Mouse (Mus musculus) ovary, adult 10 weeks (tissue): ENCODE measurements around the gene Armh3. TPM values are rescaled to one million over a fixed set of nuclear protein-coding genes. Genes with fewer than 3 reads are reported as not detected.

Experiments used
- polyA plus RNA-seq: library from polyadenylated mRNA; stranded (reverse); fragments of 350-450 nt; fragmentation: Illumina TruSeq; extraction: RNeasy Lipid Tissue Mini Kit (QIAGEN cat#74804); gene quantifications from one replicate; pipeline ENCODE4 v1.2.3, GENCODE M21; 2014

The Armh3 gene
- polyA plus RNA-seq = 34.5 TPM

DNA sequence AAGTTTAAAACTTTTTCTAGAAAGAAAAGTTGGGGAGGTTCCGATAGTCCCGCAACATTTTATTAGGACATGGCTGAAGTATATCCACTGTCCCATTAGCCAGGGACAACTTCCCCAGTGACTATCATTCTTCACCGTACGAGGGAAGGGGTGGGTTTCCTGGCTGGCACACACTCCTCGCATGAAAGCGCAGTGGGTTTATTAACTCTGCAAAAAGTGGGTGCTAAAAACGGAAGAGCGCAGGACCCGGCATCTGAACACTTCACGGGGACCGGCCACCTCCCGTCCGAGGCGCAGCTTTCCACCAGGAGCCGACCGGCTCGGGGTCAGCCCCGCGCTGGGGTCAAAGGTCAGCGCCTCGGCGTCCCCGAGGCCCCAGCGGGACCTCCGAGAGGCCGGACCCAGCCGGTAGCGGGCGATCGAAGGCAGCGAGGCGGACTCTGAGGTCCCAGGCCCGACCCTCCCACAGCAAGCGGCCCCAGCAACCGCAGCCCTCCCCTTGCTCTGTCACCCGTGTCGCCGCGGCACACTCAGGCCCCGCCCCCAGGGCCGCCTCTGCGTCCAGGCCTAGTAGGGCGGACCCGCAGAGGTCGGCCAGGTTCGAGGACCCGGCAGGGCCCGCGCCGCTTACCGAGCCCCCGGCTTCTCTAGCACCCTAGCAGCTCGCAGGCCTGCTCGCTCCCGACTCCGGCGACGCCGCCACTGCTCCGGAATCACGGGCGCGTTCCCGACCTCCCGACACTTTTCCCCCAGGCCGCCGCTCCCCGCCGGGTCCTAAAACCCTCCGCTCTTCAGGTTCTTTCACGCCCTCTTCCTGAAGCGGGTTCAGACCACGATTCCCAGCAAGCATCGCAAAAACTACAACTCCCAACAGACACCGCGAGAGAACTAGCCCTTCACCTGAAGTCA is at the start of gene Armh3:
Armh3 (minus strand) TSS at position 704 of the 909 bp plus-strand sequence.

DNA sequence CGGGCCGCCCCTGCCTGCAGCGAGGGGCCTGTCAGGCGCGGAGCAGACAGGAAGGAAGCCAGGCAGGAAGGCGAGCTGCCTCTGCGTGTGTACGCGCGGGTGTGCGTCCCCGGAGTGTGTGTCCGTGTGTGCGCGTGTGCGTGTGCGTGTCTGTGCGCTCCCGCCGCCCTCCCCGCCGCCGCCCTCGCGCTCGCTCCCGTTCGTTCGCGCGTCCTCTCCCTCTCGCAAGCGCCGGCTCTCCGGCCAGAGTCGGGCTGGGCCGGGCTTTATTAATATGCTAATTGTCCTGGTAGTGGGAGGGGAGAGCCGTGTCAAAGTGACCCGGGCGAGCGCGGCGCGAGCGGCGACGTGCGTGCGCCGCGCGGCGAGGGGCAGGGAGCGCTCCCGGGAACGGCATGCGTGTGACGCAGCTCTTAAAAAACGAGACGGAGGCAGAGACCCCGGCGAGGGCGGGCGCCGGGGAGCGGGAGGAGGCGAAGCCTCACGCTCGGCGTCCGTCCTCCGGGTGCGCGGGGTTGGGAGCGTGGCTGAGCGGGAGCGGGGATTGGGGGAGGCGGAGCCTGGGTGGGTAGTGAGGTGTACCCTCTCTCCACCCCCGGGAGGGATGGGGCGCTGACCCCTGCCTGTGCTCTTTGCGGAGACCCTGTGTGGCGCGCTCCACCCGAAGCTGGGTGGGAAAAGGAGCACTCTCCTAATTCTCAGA is 46.9 kb upstream of the Armh3 start, which contains the start of gene Ldb1:
Ldb1 (minus strand) TSS at position 222 of the 703 bp plus-strand sequence.

DNA sequence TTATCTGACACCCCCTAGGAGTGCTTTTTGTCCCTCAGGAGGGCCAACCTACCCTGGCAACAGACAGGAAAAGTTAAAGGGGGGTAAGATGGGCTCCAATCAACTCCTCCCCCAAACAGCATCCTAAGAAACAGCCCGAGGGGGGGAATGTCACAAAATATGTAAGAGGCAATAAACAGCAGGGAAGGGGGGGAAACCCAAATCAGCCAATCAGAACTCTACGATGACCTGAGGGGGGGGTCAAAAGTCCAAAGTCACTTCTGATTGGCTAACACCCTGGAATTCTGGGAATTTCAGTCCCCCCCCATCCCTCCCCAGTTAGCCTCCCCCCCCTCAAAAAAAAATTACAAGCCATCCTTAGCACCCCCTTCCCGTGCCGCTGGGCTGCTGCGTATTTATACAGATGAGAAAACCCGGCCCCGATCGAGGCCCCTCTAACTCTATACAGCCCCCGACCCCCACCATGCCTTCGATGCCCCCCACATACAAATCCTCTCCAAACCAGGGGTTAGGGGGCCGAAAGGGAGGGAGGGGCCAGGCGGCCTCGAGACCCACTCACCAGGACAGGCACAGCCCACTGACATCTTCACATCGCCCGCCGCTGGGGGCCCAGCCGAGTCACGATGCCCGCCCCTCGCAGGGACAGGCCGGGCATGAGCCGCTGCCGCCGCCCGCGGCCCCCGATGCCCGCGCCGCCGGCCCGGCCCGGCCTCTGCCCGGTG is 46.1 kb upstream of the Armh3 start, which contains the start of gene Pprc1:
Pprc1 (plus strand) TSS at position 616 of the 722 bp plus-strand sequence.

GRCm38 (mm10) chr19:46003371-46004226 is 5.3 kb upstream of the Armh3 start, which contains the start of gene Hps6:
Gene Hps6 (plus strand): TSS chr19:46003508.

GRCm38 (mm10) chr19:45815831-45816405 is 182.4 kb downstream of the Armh3 start, which contains the start of gene Kcnip2:
Gene Kcnip2 (minus strand): TSS chr19:45816061.

GRCm38 (mm10) chr19:45783181-45783932 is 214.9 kb downstream of the Armh3 start, which contains the start of gene Mgea5:
Gene Mgea5 (minus strand): TSS chr19:45783837.

Other genes with a start within 250 kb of the Armh3 start
- 22.2 TPM for gene Npm3, start 248.9 kb downstream of the Armh3 start, polyA plus RNA-seq
- gene Mgea5, start 214.7 kb downstream of the Armh3 start, polyA plus RNA-seq = 159 TPM
- gene Kcnip2, start 182.4 kb downstream of the Armh3 start, polyA plus RNA-seq = not detected
- 0.31 TPM for gene Hps6, start 5.0 kb upstream of the Armh3 start, polyA plus RNA-seq
- 11.4 TPM for gene Pprc1, start 46.4 kb upstream of the Armh3 start, polyA plus RNA-seq
- gene Ldb1, start 46.7 kb upstream of the Armh3 start, polyA plus RNA-seq = 24.1 TPM
- gene Nolc1, start 77.4 kb upstream of the Armh3 start, polyA plus RNA-seq = 18.9 TPM
- gene Elovl3, start 133.4 kb upstream of the Armh3 start, polyA plus RNA-seq = not detected
- gene Pitx3, start 149.8 kb upstream of the Armh3 start, polyA plus RNA-seq = not detected
- 27.3 TPM for gene Gbf1, start 154.0 kb upstream of the Armh3 start, polyA plus RNA-seq